Mouse (Mus musculus) E14TG2a.4 (cell line): ENCODE data around the gene Trabd2b.

Experiments
- CTCF ChIP-seq: conservative IDR thresholded peaks from 2 replicates; pipeline ENCODE4 v1.5.1; 2014; ENCODE audit warnings: low read length
- NANOG ChIP-seq: IDR thresholded peaks from 2 replicates; pipeline ENCODE4 v1.6.1; 2014; ENCODE audit warnings: borderline replicate concordance, low read length, mixed read lengths

DNA sequence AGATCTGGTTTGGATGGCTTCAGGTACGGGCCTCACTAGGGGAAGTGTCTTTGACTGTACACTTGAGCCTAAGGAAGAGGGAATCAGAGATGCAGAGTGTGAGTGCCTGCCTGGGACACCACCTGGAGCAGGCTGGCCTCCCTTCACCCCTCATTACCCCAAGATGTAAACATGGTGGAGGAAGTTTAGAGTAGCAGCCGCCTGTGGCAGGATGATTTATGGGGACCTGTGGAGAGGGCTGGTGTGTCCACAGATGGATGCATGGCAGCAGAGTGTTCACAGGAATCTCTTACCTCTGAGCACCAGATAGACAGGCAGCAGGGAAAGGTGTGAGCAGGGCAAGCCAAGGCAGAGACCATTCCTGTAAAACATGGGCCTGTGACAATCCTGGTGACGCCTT lies 199.1 kb downstream of the Trabd2b start:
- TF ChIP-seq CTCF (no peak), NANOG (no peak)
